Mouse (Mus musculus): ENCODE data around the gene Cntd1. TPM values are rescaled to one million over a fixed set of nuclear protein-coding genes. Genes with fewer than 3 reads are reported as not detected.

The Cntd1 gene
- under 1 TPM; 0.37 to 0.56 TPM for total RNA-seq (2021)
- long read RNA-seq, partial matches to known transcripts = 0 of 1 reads
- long read RNA-seq, other reads (novel, unspliced or antisense) = 0 of 1 reads

- peak; percentile 79 to 84 for DNase-seq (ENCODE audit: low spot score in 2 of 2)
Observed at GRCm38 (mm10) chr11:101278223-101279192, at the start of gene Cntd1, which contains the start of gene Coa3. TSS of gene Cntd1 (plus strand) at chr11:101279012. TSS of gene Coa3 (minus strand) at chr11:101279114.

GRCm38 (mm10) chr11:101229361-101229900 lies 49.4 kb upstream of the Cntd1 start:
- DNase-seq (ENCODE audit: low spot score in 2 of 2) = no peak

GRCm38 (mm10) chr11:101230061-101230511 lies 48.7 kb upstream of the Cntd1 start:
- DNase-seq (ENCODE audit: low spot score in 2 of 2) = no peak

GRCm38 (mm10) chr11:101230526-101230925 lies 48.3 kb upstream of the Cntd1 start:
- DNase-seq (ENCODE audit: low spot score in 2 of 2) = no peak

- peak in 1 of 2 experiments; percentile 32 for DNase-seq (ENCODE audit: low spot score in 2 of 2)
Observed at GRCm38 (mm10) chr11:101230991-101231871, 47.6 kb upstream of the Cntd1 start.

GRCm38 (mm10) chr11:101232010-101232839 lies 46.6 kb upstream of the Cntd1 start:
- DNase-seq (ENCODE audit: low spot score in 2 of 2) = no peak

GRCm38 (mm10) chr11:101233240-101233639 lies 45.6 kb upstream of the Cntd1 start:
- no peak for DNase-seq (ENCODE audit: low spot score in 2 of 2)

- DNase-seq (ENCODE audit: low spot score in 2 of 2) = no peak
Observed at GRCm38 (mm10) chr11:101234124-101234523, 44.7 kb upstream of the Cntd1 start.

- DNase-seq (ENCODE audit: low spot score in 2 of 2) = no peak
Observed at GRCm38 (mm10) chr11:101235429-101235828, 43.4 kb upstream of the Cntd1 start.

- DNase-seq (ENCODE audit: low spot score in 2 of 2) = no peak
Observed at GRCm38 (mm10) chr11:101236782-101237181, 42.0 kb upstream of the Cntd1 start.

- DNase-seq (ENCODE audit: low spot score in 2 of 2) = no peak
Observed at GRCm38 (mm10) chr11:101238071-101238647, 40.7 kb upstream of the Cntd1 start.

GRCm38 (mm10) chr11:101245071-101245470 lies 33.7 kb upstream of the Cntd1 start:
- DNase-seq (ENCODE audit: low spot score in 2 of 2) = no peak

- peak; percentile 60 to 71 for DNase-seq (ENCODE audit: low spot score in 2 of 2)
Observed at GRCm38 (mm10) chr11:101245855-101246701, 32.7 kb upstream of the Cntd1 start, which contains the start of gene Ramp2. TSS of gene Ramp2 (plus strand) at chr11:101246028.

- no peak for DNase-seq (ENCODE audit: low spot score in 2 of 2)
Observed at GRCm38 (mm10) chr11:101246702-101247012, 32.2 kb upstream of the Cntd1 start.

GRCm38 (mm10) chr11:101247521-101248030 lies 31.2 kb upstream of the Cntd1 start:
- no peak for DNase-seq (ENCODE audit: low spot score in 2 of 2)

GRCm38 (mm10) chr11:101248258-101248994 lies 30.4 kb upstream of the Cntd1 start:
- DNase-seq (ENCODE audit: low spot score in 2 of 2) = peak; percentile 73 to 77

- DNase-seq (ENCODE audit: low spot score in 2 of 2) = no peak
Observed at GRCm38 (mm10) chr11:101251031-101251430, 27.8 kb upstream of the Cntd1 start.

GRCm38 (mm10) chr11:101252941-101253340 lies 25.9 kb upstream of the Cntd1 start:
- DNase-seq (ENCODE audit: low spot score in 2 of 2) = no peak
